Mouse (Mus musculus): Measurements from ENCODE around the gene 4930455H04Rik. TPM values are rescaled to one million over a fixed set of nuclear protein-coding genes. Genes with fewer than 3 reads are reported as not detected.

The 4930455H04Rik gene
- polyA plus RNA-seq, 1 experiment: not detected

- DNase-seq (ENCODE audit: low read depth): no peak
- no peak for TF ChIP-seq CTCF (IDR thresholded peaks at IDR 0.05; ENCODE audit: borderline replicate concordance, extremely low read depth, insufficient read depth, insufficient read length)
- no peak for TF ChIP-seq POLR2A (IDR thresholded peaks at IDR 0.05; ENCODE audit: borderline replicate concordance, extremely low read depth, insufficient read depth, insufficient read length, poor library complexity, severe bottlenecking)
Observed at GRCm38 (mm10) chr3:116967436-116967835, 631 bp upstream of the 4930455H04Rik start.

- peak; percentile 97 for DNase-seq (ENCODE audit: low read depth)
- no peak for TF ChIP-seq CTCF (IDR thresholded peaks at IDR 0.05; ENCODE audit: borderline replicate concordance, extremely low read depth, insufficient read depth, insufficient read length)
- no peak for TF ChIP-seq POLR2A (IDR thresholded peaks at IDR 0.05; ENCODE audit: borderline replicate concordance, extremely low read depth, insufficient read depth, insufficient read length, poor library complexity, severe bottlenecking)
Observed at GRCm38 (mm10) chr3:116968540-116968997, 502 bp downstream of the 4930455H04Rik start, which contains the start of gene Palmd. Gene Palmd, minus strand, starts transcription at chr3:116968987.

GRCm38 (mm10) chr3:116969003-116969402 is 936 bp downstream of the 4930455H04Rik start:
- DNase-seq (ENCODE audit: low read depth): no peak
- no peak for TF ChIP-seq CTCF (IDR thresholded peaks at IDR 0.05; ENCODE audit: borderline replicate concordance, extremely low read depth, insufficient read depth, insufficient read length)
- TF ChIP-seq POLR2A (IDR thresholded peaks at IDR 0.05; ENCODE audit: borderline replicate concordance, extremely low read depth, insufficient read depth, insufficient read length, poor library complexity, severe bottlenecking): no peak

- DNase-seq (ENCODE audit: low read depth): peak; percentile 45
- no peak for TF ChIP-seq POLR2A (IDR thresholded peaks at IDR 0.05; ENCODE audit: borderline replicate concordance, extremely low read depth, insufficient read depth, insufficient read length, poor library complexity, severe bottlenecking)
Observed at GRCm38 (mm10) chr3:116969786-116970185, 1.7 kb downstream of the 4930455H04Rik start.

GRCm38 (mm10) chr3:116981811-116982575 is 13.9 kb downstream of the 4930455H04Rik start:
- no peak for DNase-seq (ENCODE audit: low read depth)
- TF ChIP-seq CTCF (IDR thresholded peaks at IDR 0.05; ENCODE audit: borderline replicate concordance, extremely low read depth, insufficient read depth, insufficient read length) (no peak), POLR2A (IDR thresholded peaks at IDR 0.05; ENCODE audit: borderline replicate concordance, extremely low read depth, insufficient read depth, insufficient read length, poor library complexity, severe bottlenecking) (no peak)

GRCm38 (mm10) chr3:116985042-116985455 is 17.0 kb downstream of the 4930455H04Rik start:
- DNase-seq (ENCODE audit: low read depth): peak; percentile 96
- TF ChIP-seq CTCF (IDR thresholded peaks at IDR 0.05; ENCODE audit: borderline replicate concordance, extremely low read depth, insufficient read depth, insufficient read length) (no peak), POLR2A (IDR thresholded peaks at IDR 0.05; ENCODE audit: borderline replicate concordance, extremely low read depth, insufficient read depth, insufficient read length, poor library complexity, severe bottlenecking) (no peak)

- no peak for TF ChIP-seq POLR2A (IDR thresholded peaks at IDR 0.05; ENCODE audit: borderline replicate concordance, extremely low read depth, insufficient read depth, insufficient read length, poor library complexity, severe bottlenecking)
- no peak for TF ChIP-seq CTCF (IDR thresholded peaks at IDR 0.05; ENCODE audit: borderline replicate concordance, extremely low read depth, insufficient read depth, insufficient read length)
- peak; percentile 69 for DNase-seq (ENCODE audit: low read depth)
Observed at GRCm38 (mm10) chr3:116985741-116986140, 17.7 kb downstream of the 4930455H04Rik start.

GRCm38 (mm10) chr3:116986451-116986850 is 18.4 kb downstream of the 4930455H04Rik start:
- DNase-seq (ENCODE audit: low read depth): no peak
- TF ChIP-seq CTCF (IDR thresholded peaks at IDR 0.05; ENCODE audit: borderline replicate concordance, extremely low read depth, insufficient read depth, insufficient read length): no peak
- no peak for TF ChIP-seq POLR2A (IDR thresholded peaks at IDR 0.05; ENCODE audit: borderline replicate concordance, extremely low read depth, insufficient read depth, insufficient read length, poor library complexity, severe bottlenecking)

GRCm38 (mm10) chr3:116988221-116988620 is 20.2 kb downstream of the 4930455H04Rik start:
- DNase-seq (ENCODE audit: low read depth): peak; percentile 86
- TF ChIP-seq CTCF (IDR thresholded peaks at IDR 0.05; ENCODE audit: borderline replicate concordance, extremely low read depth, insufficient read depth, insufficient read length) (no peak), POLR2A (IDR thresholded peaks at IDR 0.05; ENCODE audit: borderline replicate concordance, extremely low read depth, insufficient read depth, insufficient read length, poor library complexity, severe bottlenecking) (no peak)

- TF ChIP-seq POLR2A (IDR thresholded peaks at IDR 0.05; ENCODE audit: borderline replicate concordance, extremely low read depth, insufficient read depth, insufficient read length, poor library complexity, severe bottlenecking) (no peak), CTCF (IDR thresholded peaks at IDR 0.05; ENCODE audit: borderline replicate concordance, extremely low read depth, insufficient read depth, insufficient read length) (no peak)
- no peak for DNase-seq (ENCODE audit: low read depth)
Observed at GRCm38 (mm10) chr3:116991180-116991579, 23.1 kb downstream of the 4930455H04Rik start.

- TF ChIP-seq POLR2A (IDR thresholded peaks at IDR 0.05; ENCODE audit: borderline replicate concordance, extremely low read depth, insufficient read depth, insufficient read length, poor library complexity, severe bottlenecking) (no peak), CTCF (IDR thresholded peaks at IDR 0.05; ENCODE audit: borderline replicate concordance, extremely low read depth, insufficient read depth, insufficient read length) (no peak)
- no peak for DNase-seq (ENCODE audit: low read depth)
Observed at GRCm38 (mm10) chr3:116993011-116993410, 24.9 kb downstream of the 4930455H04Rik start.

All from brain, embryonic 14.5 days (tissue).